Mouse (Mus musculus): ENCODE measurements around the gene Gm28553.
"Not testable (repeated sequence)": the region's sequence is repeated elsewhere in the genome, so short reads cannot be mapped to it uniquely, and the experiment has no call there.

Gene Gm28553

DNA sequence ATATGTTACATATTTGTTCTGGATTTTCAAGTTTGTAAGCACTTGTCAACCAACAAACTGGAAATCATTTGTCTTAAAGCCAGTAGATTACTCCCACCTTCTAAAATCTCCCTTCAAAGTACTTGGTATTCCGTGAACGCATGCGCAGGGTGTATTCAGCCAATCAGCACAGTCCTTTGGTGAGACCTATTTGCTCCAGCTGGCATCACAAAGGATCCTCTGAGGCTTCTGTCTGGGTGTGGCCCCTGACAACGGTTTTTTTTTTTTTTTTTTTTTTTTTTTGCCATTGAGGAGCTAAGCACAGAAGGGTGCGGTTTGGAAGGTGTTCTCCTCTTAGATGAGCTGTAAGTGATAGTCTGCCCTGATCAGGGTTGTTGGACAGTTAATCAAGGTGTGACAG, at the start of gene Gm28553:
Gm28553 (plus strand) TSS at position 301 of the 400 bp plus-strand sequence.
- not testable (repeated sequence) for DNase-seq (ENCODE audit: low spot score)
